Mouse (Mus musculus) C2C12 (cell line): ENCODE measurements at regions not wholly inside any gene's neighbourhood (a gene's known extent, or its start where the extent isn't known, plus 50 kb on each side); places are given as distances from the start of the nearest gene placed in this dataset.

Experiments
- H3K27me3 ChIP-seq: one replicate; pipeline ENCODE4 v1.6.1; 2011; ENCODE audit not compliant: control insufficient read depth, insufficient read depth, insufficient read length
- H3K36me3 ChIP-seq: one replicate; pipeline ENCODE4 v1.6.1; 2011; ENCODE audit not compliant: control insufficient read depth, insufficient read depth
- H3K4me3 ChIP-seq: one replicate; pipeline ENCODE4 v1.5.1; 2011; ENCODE audit warnings: mild to moderate bottlenecking, control low read depth; ENCODE audit not compliant: poor library complexity, insufficient read depth, severe bottlenecking
- H3K79me2 ChIP-seq: one replicate; pipeline ENCODE4 v1.6.1; 2011; ENCODE audit not compliant: control insufficient read depth, insufficient read depth
- H3K79me3 ChIP-seq: one replicate; pipeline ENCODE4 v1.6.1; 2011; ENCODE audit warnings: low read depth, control low read depth
- H3ac ChIP-seq: one replicate; pipeline ENCODE3; 2011; ENCODE audit warnings: low read depth; ENCODE audit not compliant: control insufficient read depth, insufficient read length
- CEBPB ChIP-seq: IDR thresholded peaks from one replicate; pipeline ENCODE4 v1.6.1; 2011; ENCODE audit warnings: low read depth, mild to moderate bottlenecking, control low read depth, moderate library complexity
- CTCF ChIP-seq: IDR thresholded peaks from one replicate; pipeline ENCODE4 v1.5.1; 2011; ENCODE audit not compliant: control insufficient read depth, insufficient read depth, insufficient read length
- FOSL1 ChIP-seq: IDR thresholded peaks from one replicate; pipeline ENCODE4 v1.8.0; 2011; ENCODE audit warnings: mild to moderate bottlenecking, low read length; ENCODE audit not compliant: poor library complexity, insufficient read depth, severe bottlenecking
- MAX ChIP-seq: IDR thresholded peaks from one replicate; pipeline ENCODE4 v1.6.1; 2011; ENCODE audit warnings: mild to moderate bottlenecking, control low read depth
- MYOD1 ChIP-seq: IDR thresholded peaks from one replicate; pipeline ENCODE4 v1.6.1; 2011; ENCODE audit warnings: low read depth; ENCODE audit not compliant: control insufficient read depth, insufficient read length
- MYOG ChIP-seq: IDR thresholded peaks from one replicate; pipeline ENCODE4 v1.6.1; 2011; ENCODE audit not compliant: control insufficient read depth, insufficient read length; ENCODE audit errors: extremely low read depth
- USF1 ChIP-seq: IDR thresholded peaks from one replicate; pipeline ENCODE4 v1.6.1; 2011; ENCODE audit warnings: low read depth, mild to moderate bottlenecking, control low read depth, moderate library complexity

DNA sequence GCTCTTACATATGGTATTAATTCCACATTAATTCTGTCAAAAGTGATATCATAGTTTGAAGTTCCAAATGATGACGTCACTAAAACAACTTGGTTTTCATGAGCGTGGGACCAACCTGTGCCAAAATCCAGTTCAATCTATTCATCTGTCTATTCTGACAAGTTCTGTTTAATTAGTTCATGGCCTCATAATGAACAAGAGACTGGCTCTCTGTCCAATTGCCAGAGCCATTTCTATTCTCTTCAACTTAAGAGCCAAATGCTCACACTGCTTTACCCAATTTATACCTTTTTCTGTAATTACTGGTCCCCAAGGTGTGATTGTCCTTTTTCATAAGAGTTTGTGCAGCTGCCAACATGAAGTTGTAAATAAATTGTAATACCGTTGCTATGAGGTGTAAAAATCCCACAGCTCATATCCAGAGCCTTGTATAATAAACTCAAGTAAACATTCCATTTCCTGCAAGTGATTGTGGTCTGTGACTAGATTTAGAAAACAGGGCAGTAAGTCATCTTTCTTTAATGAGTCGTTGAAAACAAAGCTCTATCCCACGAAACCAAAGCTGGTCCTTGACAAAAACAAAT is 446.2 kb downstream of the Rab28 start:
- Histone ChIP-seq H3K4me3 (no peak overlapping the region), H3K79me2 (no peaks in the 10 kb centered on the region), H3K27me3 (no peaks in the 10 kb centered on the region), H3K36me3 (no peaks in the 10 kb centered on the region), H3ac (no peak overlapping the region), H3K79me3 (no peaks in the 10 kb centered on the region)
- TF ChIP-seq MYOD1 (no peak), FOSL1 (no peak), MYOG (no peak), CEBPB (no peak), USF1 (no peak), MAX (no peak), CTCF (no peak)
